Mouse (Mus musculus) ES-Bruce4 (cell line): ENCODE results near the gene Ankrd33b.

Source experiments
- CTCF ChIP-seq: IDR thresholded peaks from one replicate; pipeline ENCODE4 v1.8.1; 2011; ENCODE audit warnings: low read depth, low read length
- POLR2A ChIP-seq: IDR thresholded peaks from one replicate; pipeline ENCODE4 v1.8.1; 2011; ENCODE audit warnings: low read length; ENCODE audit not compliant: insufficient read depth

GRCm38 (mm10) chr15:31268148-31268547, 99.4 kb downstream of the Ankrd33b start:
- no peak for TF ChIP-seq POLR2A
- no peak for TF ChIP-seq CTCF
